Mouse (Mus musculus) limb, embryonic 10.5 days (tissue): ENCODE measurements around the gene Nit1. TPM values are rescaled to one million over a fixed set of nuclear protein-coding genes. Genes with fewer than 3 reads are reported as not detected.
"Not testable (repeated sequence)": the region's sequence is repeated elsewhere in the genome, so short reads cannot be mapped to it uniquely, and the experiment has no call there.

Experiments
- DNase-seq: peaks from one replicate; pipeline ENCODE4 v3.0.0-alpha.2; 2017; ENCODE audit warnings: low spot score
- H3K27ac ChIP-seq: fragments of 300-500 bp; sonication (generic); 2 replicates; pipeline ENCODE4 v1.5.1; 2016; ENCODE audit warnings: mild to moderate bottlenecking
- H3K27me3 ChIP-seq: fragments of 300-500 bp; sonication (generic); 2 replicates; pipeline ENCODE4 v1.6.1; 2016; ENCODE audit warnings: low read depth, mild to moderate bottlenecking; ENCODE audit not compliant: poor library complexity, severe bottlenecking
- H3K36me3 ChIP-seq: fragments of 300-500 bp; sonication (generic); 2 replicates; pipeline ENCODE4 v1.6.1; 2016; ENCODE audit warnings: mild to moderate bottlenecking, moderate library complexity
- H3K4me1 ChIP-seq: fragments of 300-500 bp; sonication (generic); 2 replicates; pipeline ENCODE4 v1.6.1; 2016
- H3K4me3 ChIP-seq: fragments of 300-500 bp; sonication (generic); 2 replicates; pipeline ENCODE4 v1.5.1; 2016; ENCODE audit warnings: mild to moderate bottlenecking, moderate library complexity
- H3K9me3 ChIP-seq: fragments of 300-500 bp; sonication (generic); replicated peaks from 2 replicates; pipeline ENCODE4 v1.6.1; 2016; ENCODE audit warnings: mild to moderate bottlenecking
- WGBS: fragments of 180-500 bp; shearing (Covaris S2); methylation state at CpG from one replicate; pipeline ENCODE4 v1.1.7; 2016; 5-methylcytosine and 5-hydroxymethylcytosine counted together
- polyA plus RNA-seq: library from polyadenylated mRNA; unstranded; fragments of >200 nt; fragmentation: Nextera tagmentation; extraction: Ambion mirVana; gene quantifications from 2 replicates; pipeline ENCODE4 v1.2.1, GENCODE M21; 2016

Gene Nit1
- polyA plus RNA-seq, 1 experiment from 2014 or later, result 36.3 TPM

- no peaks in the 10 kb centered on the region for H3K27me3 ChIP-seq
- WGBS, result 81% methylated on average over 2 of the region's 2 CpGs
- no peak overlapping the region for H3K4me3 ChIP-seq
- no peak overlapping the region for H3K27ac ChIP-seq
- no peaks in the 10 kb centered on the region for H3K4me1 ChIP-seq
- no peak for DNase-seq
- no peaks in the 10 kb centered on the region for H3K36me3 ChIP-seq
- H3K9me3 ChIP-seq, result no peaks in the 10 kb centered on the region
Measured at GRCm38 (mm10) chr1:171309321-171309720, 36.1 kb downstream of the Nit1 start.

DNA sequence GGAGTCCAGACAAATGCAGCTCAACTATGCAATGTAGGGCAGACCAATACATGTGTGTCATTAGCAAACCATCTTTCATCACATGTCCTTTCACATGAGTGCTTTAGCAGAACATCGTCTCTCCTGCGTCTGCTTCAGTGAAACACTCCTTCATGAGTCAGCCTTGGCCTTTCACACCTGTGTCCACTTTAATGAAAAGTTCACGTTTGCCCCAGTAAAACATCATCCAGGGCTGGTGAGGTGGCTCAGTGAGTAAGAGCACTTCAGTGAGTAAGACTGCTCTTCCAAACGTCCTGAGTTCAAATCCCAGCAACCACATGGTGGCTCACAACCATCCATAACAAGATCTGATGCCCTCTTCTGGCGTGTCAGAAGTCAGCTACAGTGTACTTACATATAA, 39.3 kb downstream of the Nit1 start:
- H3K36me3 ChIP-seq, H3K4me1 ChIP-seq, H3K4me3 ChIP-seq, H3K27ac ChIP-seq, DNase-seq, H3K27me3 ChIP-seq, H3K9me3 ChIP-seq: not testable (repeated sequence)
- 74% methylated on average over 5 of the region's 5 CpGs for WGBS

DNA sequence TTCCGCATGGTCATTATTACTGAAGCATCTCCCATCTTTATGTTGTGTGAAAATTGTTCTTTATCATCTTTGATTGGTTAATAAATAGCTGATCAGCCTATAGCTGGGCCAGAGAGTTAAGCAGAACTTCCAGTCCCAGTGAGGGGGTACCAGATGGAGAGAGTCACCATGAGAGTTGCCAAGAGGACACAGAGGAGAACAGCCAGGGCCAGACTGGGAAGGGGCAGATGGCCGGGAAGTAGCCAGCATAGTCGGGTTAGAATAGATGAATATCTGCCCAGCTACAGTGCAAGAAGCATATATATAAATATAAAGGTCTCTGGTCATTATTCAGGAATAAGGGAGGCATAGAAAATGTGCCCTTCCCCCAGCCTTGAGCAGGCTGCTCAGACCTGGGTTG, 47.2 kb downstream of the Nit1 start:
- Histone ChIP-seq H3K27me3 (peaks cover 14% of the 10 kb centered on the region), H3K4me1 (peaks cover 8% of the 10 kb centered on the region), H3K9me3 (no peaks in the 10 kb centered on the region), H3K27ac (no peak overlapping the region), H3K4me3 (no peak overlapping the region), H3K36me3 (no peaks in the 10 kb centered on the region)
- no peak for DNase-seq
- WGBS, result 67% methylated on average over 3 of the region's 3 CpGs

- H3K4me1 ChIP-seq, result peaks cover 8% of the 10 kb centered on the region
- no peaks in the 10 kb centered on the region for H3K9me3 ChIP-seq
- H3K4me3 ChIP-seq, result peak overlapping the region; percentile 70
- H3K27ac ChIP-seq, result peak overlapping the region; percentile 97
- WGBS, result 20% methylated on average over 3 of the region's 3 CpGs
- H3K36me3 ChIP-seq, result peaks cover 10% of the 10 kb centered on the region
- no peak for DNase-seq
- peaks cover 14% of the 10 kb centered on the region for H3K27me3 ChIP-seq
Measured at GRCm38 (mm10) chr1:171295063-171295402, 50.4 kb downstream of the Nit1 start.

DNA sequence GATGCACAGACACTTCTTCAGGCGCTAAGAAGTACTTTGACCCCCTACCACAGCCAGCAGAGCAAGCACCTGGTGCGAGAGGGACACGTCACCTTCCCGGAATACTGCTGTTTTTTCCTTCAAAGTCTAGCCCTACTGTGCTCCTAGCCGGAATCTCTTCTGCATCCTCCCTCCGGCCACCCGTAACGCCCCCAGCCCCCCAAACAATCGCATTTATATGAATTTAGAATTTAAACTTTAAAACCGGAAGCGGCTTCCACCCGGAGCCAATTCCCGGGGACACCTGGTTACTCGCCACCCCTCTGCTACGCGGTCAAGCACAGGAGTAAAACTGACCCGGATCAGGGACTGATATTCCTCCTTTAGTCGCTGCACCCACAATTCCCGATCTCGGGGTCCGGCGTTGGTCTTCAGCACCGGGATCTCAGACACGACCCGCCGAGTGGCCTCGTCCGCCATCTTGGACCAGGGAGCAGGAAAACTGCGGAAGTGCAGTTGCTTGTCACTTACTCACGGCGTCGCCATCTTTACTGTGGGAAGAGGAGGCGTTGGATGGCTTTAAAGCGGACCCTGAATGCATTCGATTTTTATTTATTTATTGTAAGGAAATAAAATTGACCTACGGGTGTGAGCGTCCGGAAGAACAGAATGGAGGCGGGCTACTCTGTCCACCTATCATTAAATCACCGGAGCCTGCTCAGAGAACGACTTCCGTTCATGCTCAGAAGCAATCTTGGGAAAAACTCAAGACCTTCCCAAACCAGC, 51.0 kb downstream of the Nit1 start, which contains the start of gene Ufc1:
Ufc1 (minus strand) TSS at position 727 of the 765 bp plus-strand sequence.
- Histone ChIP-seq H3K4me3 (peak within 1 kb of the TSS; percentile 70), H3K27me3 (peaks cover 14% of the 10 kb centered on the region), H3K4me1 (peaks cover 8% of the 10 kb centered on the region), H3K9me3 (no peaks in the 10 kb centered on the region), H3K36me3 (peaks cover 15% of the 10 kb centered on the region), H3K27ac (peak within 1 kb of the TSS; percentile 97)
- DNase-seq, result peak; percentile 81
- WGBS, result under 1% methylated on average over 42 of the region's 42 CpGs

GRCm38 (mm10) chr1:171293906-171294297, 51.5 kb downstream of the Nit1 start:
- WGBS, result 33% methylated on average over 5 of the region's 5 CpGs
- peaks cover 21% of the 10 kb centered on the region for H3K36me3 ChIP-seq
- H3K4me3 ChIP-seq, result peak overlapping the region; percentile 70
- DNase-seq, result peak; percentile 30
- H3K27me3 ChIP-seq, result peaks cover 14% of the 10 kb centered on the region
- H3K4me1 ChIP-seq, result peaks cover 8% of the 10 kb centered on the region
- H3K27ac ChIP-seq, result peak overlapping the region; percentile 97
- H3K9me3 ChIP-seq, result no peaks in the 10 kb centered on the region

DNA sequence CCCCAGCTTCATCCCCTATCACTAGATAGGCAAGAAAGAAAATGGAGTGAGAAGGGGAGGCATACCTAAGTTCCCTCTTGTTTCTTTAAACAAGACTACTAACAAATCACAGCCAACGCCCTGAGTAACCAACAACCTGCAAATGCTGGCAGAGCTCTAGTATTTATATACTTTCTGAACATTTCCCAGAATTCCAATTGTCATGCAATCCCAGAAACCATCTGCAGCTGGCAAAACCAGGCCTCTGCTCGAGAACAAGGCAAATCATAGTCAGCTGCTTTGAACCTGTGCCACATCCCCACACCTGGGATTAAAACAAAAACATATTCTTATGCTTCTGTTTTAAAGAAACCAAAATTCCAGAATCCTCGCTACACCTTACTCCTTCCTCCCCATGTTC, 52.1 kb downstream of the Nit1 start:
- 0 out of 2 replicates have a peak overlapping the region, but pooled peaks have one; percentile 97 for H3K27ac ChIP-seq

GRCm38 (mm10) chr1:171288328-171288727, 57.1 kb downstream of the Nit1 start:
- Histone ChIP-seq H3K9me3 (no peaks in the 10 kb centered on the region), H3K27ac (peak overlapping the region; percentile 99), H3K36me3 (peaks cover 61% of the 10 kb centered on the region), H3K4me3 (peak overlapping the region; percentile 96), H3K27me3 (no peaks in the 10 kb centered on the region), H3K4me1 (peaks cover 27% of the 10 kb centered on the region)
- DNase-seq, result no peak
- WGBS, result 58% methylated on average over 4 of the region's 4 CpGs

More for the DNA sequence above, 52.1 kb downstream of the Nit1 start:
- H3K36me3 ChIP-seq, result peaks cover 26% of the 10 kb centered on the region
- H3K9me3 ChIP-seq, result no peaks in the 10 kb centered on the region
- H3K4me1 ChIP-seq, result peaks cover 9% of the 10 kb centered on the region
- H3K27me3 ChIP-seq, result peaks cover 8% of the 10 kb centered on the region
- WGBS, result 92% methylated on average over 3 of the region's 3 CpGs
- H3K4me3 ChIP-seq, result peak overlapping the region; percentile 70
- no peak for DNase-seq

Other genes with a start within 250 kb of the Nit1 start
- 1.0 and 1.1 TPM in 2 replicates for gene Cfap126, start 231.7 kb downstream of the Nit1 start, polyA plus RNA-seq
- 250 and 257 TPM in 2 replicates for gene Sdhc, start 195.0 kb downstream of the Nit1 start, polyA plus RNA-seq
- gene Mpz, start 194.9 kb downstream of the Nit1 start, polyA plus RNA-seq, result 0.44 TPM in 1 of 2 replicates, not detected in the other
- gene Pcp4l1, start 149.4 kb downstream of the Nit1 start, polyA plus RNA-seq, result 1.7 and 1.9 TPM in 2 replicates
- 0.23 and 0.34 TPM in 2 replicates for gene Nr1i3, start 131.7 kb downstream of the Nit1 start, polyA plus RNA-seq
- 32.2 and 32.5 TPM in 2 replicates for gene Tomm40l, start 123.1 kb downstream of the Nit1 start, polyA plus RNA-seq
- 1.9 and 2.6 TPM in 2 replicates for gene Apoa2, start 120.6 kb downstream of the Nit1 start, polyA plus RNA-seq
- 6.4 and 10.7 TPM in 2 replicates for gene Fcer1g, start 111.3 kb downstream of the Nit1 start, polyA plus RNA-seq
- 7.3 and 10.5 TPM in 2 replicates for gene Adamts4, start 95.2 kb downstream of the Nit1 start, polyA plus RNA-seq
- 308 and 312 TPM in 2 replicates for gene Ndufs2, start 94.3 kb downstream of the Nit1 start, polyA plus RNA-seq
- gene B4galt3, start 75.3 kb downstream of the Nit1 start, polyA plus RNA-seq, result 69.0 and 75.1 TPM in 2 replicates
- 48.4 and 62.3 TPM in 2 replicates for gene Ppox, start 64.5 kb downstream of the Nit1 start, polyA plus RNA-seq
- 107 and 125 TPM in 2 replicates for gene Usp21, start 57.7 kb downstream of the Nit1 start, polyA plus RNA-seq
- gene Ufc1, start 50.6 kb downstream of the Nit1 start, polyA plus RNA-seq, result 99.6 and 101 TPM in 2 replicates
- gene Dedd, start 16.5 kb downstream of the Nit1 start, polyA plus RNA-seq, result 44.3 and 50.5 TPM in 2 replicates
- gene Pfdn2, start within 50 bp of the Nit1 start, polyA plus RNA-seq, result 149 TPM in 2 replicates
- 1.6 and 2.4 TPM in 2 replicates for gene Klhdc9, start 15.2 kb upstream of the Nit1 start, polyA plus RNA-seq
- gene Nectin4, start 24.5 kb upstream of the Nit1 start, polyA plus RNA-seq, result 3.4 and 4.8 TPM in 2 replicates
- 0.56 and 0.69 TPM in 2 replicates for gene Arhgap30, start 43.3 kb upstream of the Nit1 start, polyA plus RNA-seq
- 119 and 127 TPM in 2 replicates for gene Usf1, start 65.7 kb upstream of the Nit1 start, polyA plus RNA-seq
- 6.2 and 7.5 TPM in 2 replicates for gene Tstd1, start 73.2 kb upstream of the Nit1 start, polyA plus RNA-seq
- gene F11r, start 91.9 kb upstream of the Nit1 start, polyA plus RNA-seq, result 34.7 and 38.2 TPM in 2 replicates
- 6.5 and 8.6 TPM in 2 replicates for gene Alyref2, start 157.8 kb upstream of the Nit1 start, polyA plus RNA-seq
- not detected in 2 replicates for gene Itln1, start 189.6 kb upstream of the Nit1 start, polyA plus RNA-seq
- not detected in 2 replicates for gene Cd244a, start 213.5 kb upstream of the Nit1 start, polyA plus RNA-seq